Mouse (Mus musculus) intestine, postnatal 0 days (tissue): ENCODE measurements around the gene Cep112. TPM values are rescaled to one million over a fixed set of nuclear protein-coding genes. Genes with fewer than 3 reads are reported as not detected.

Experiments
- ATAC-seq: fragments of 200-750 bp; cut with Nextera tagmentation; 2 replicates; pipeline ENCODE4 v1.8.0; 2017; ENCODE audit warnings: mild to moderate bottlenecking, moderate TSS enrichment, moderate library complexity
- H3K27ac ChIP-seq: fragments of 300-500 bp; sonication (generic); 2 replicates; pipeline ENCODE4 v1.5.1; 2014; ENCODE audit warnings: mild to moderate bottlenecking, low read depth, low read length, moderate library complexity
- H3K27me3 ChIP-seq: fragments of 300-500 bp; sonication (generic); replicated peaks from 2 replicates; pipeline ENCODE4 v1.6.1; 2014; ENCODE audit warnings: low read length, mixed read lengths; ENCODE audit not compliant: control insufficient read depth, insufficient read depth
- H3K36me3 ChIP-seq: fragments of 300-500 bp; sonication (generic); 2 replicates; pipeline ENCODE4 v1.6.1; 2014; ENCODE audit warnings: mild to moderate bottlenecking, moderate library complexity; ENCODE audit not compliant: control insufficient read depth, insufficient read depth
- H3K4me1 ChIP-seq: fragments of 300-500 bp; sonication (generic); replicated peaks from 2 replicates; pipeline ENCODE4 v1.6.1; 2014; ENCODE audit warnings: antibody characterized with exemption, low read length, mixed read lengths; ENCODE audit not compliant: control insufficient read depth, insufficient read depth
- H3K4me2 ChIP-seq: fragments of 300-500 bp; sonication (generic); replicated peaks from 2 replicates; pipeline ENCODE4 v1.6.1; 2014; ENCODE audit warnings: low read depth, mild to moderate bottlenecking, moderate library complexity
- H3K4me3 ChIP-seq: fragments of 300-500 bp; sonication (generic); 2 replicates; pipeline ENCODE4 v1.5.1; 2014; ENCODE audit warnings: low read depth, low read length
- H3K9ac ChIP-seq: fragments of 300-500 bp; sonication (generic); 2 replicates; pipeline ENCODE4 v1.6.1; 2014; ENCODE audit warnings: mild to moderate bottlenecking, low read depth, low read length
- H3K9me3 ChIP-seq: fragments of 300-500 bp; sonication (generic); 2 replicates; pipeline ENCODE4 v1.6.1; 2016; ENCODE audit warnings: mixed run types; ENCODE audit not compliant: control insufficient read depth
- CTCF ChIP-seq: sonication (generic); IDR thresholded peaks from 2 replicates; pipeline ENCODE4 v1.5.1; 2016; ENCODE audit warnings: low read depth, mild to moderate bottlenecking, control low read depth, antibody characterized with exemption, moderate library complexity
- WGBS: fragments of 180-500 bp; shearing (Covaris S2); extraction: QIAGEN DNeasy Blood & Tissue Kit; methylation state at CpG from one replicate; pipeline ENCODE4 v1.1.7; 2014; 5-methylcytosine and 5-hydroxymethylcytosine counted together
- polyA plus RNA-seq: library from polyadenylated mRNA; unstranded; fragments of >200 nt; fragmentation: Nextera tagmentation; extraction: Ambion mirVana; gene quantifications from 2 replicates; pipeline ENCODE4 v1.2.1, GENCODE M21; 2015

The Cep112 gene
- polyA plus RNA-seq, 1 experiment from 2014 or later, result 3.9 TPM

- Histone ChIP-seq H3K36me3 (no peaks in the 10 kb centered on the region), H3K9me3 (no peaks in the 10 kb centered on the region), H3K4me2 (no peak overlapping the region), H3K27me3 (no peaks in the 10 kb centered on the region), H3K4me1 (no peaks in the 10 kb centered on the region), H3K4me3 (no peak overlapping the region), H3K9ac (no peak overlapping the region), H3K27ac (no peak overlapping the region)
- ATAC-seq, result no peak
- TF ChIP-seq CTCF, result no peak
- WGBS, result 68% methylated on average over 6 of the region's 7 CpGs
Measured at GRCm38 (mm10) chr11:108892406-108892805, 467.4 kb downstream of the Cep112 start.

- no peak overlapping the region for H3K4me2 ChIP-seq
- H3K36me3 ChIP-seq, result no peaks in the 10 kb centered on the region
- H3K4me3 ChIP-seq, result no peak overlapping the region
- no peak for TF ChIP-seq CTCF
- no peaks in the 10 kb centered on the region for H3K4me1 ChIP-seq
- no peaks in the 10 kb centered on the region for H3K9me3 ChIP-seq
- ATAC-seq, result no peak
- no peak overlapping the region for H3K9ac ChIP-seq
- no peaks in the 10 kb centered on the region for H3K27me3 ChIP-seq
- 74% methylated on average over 12 of the region's 12 CpGs for WGBS
- H3K27ac ChIP-seq, result no peak overlapping the region
Measured at GRCm38 (mm10) chr11:108893232-108893790, 468.3 kb downstream of the Cep112 start.

GRCm38 (mm10) chr11:108893855-108894510 lies 469.0 kb downstream of the Cep112 start:
- H3K4me2 ChIP-seq, result no peak overlapping the region
- no peak for ATAC-seq
- 69% methylated on average over 10 of the region's 10 CpGs for WGBS
- no peaks in the 10 kb centered on the region for H3K9me3 ChIP-seq
- H3K36me3 ChIP-seq, result no peaks in the 10 kb centered on the region
- no peak overlapping the region for H3K9ac ChIP-seq
- H3K27ac ChIP-seq, result no peak overlapping the region
- H3K4me1 ChIP-seq, result no peaks in the 10 kb centered on the region
- H3K4me3 ChIP-seq, result no peak overlapping the region
- H3K27me3 ChIP-seq, result no peaks in the 10 kb centered on the region
- TF ChIP-seq CTCF, result no peak

- Histone ChIP-seq H3K27me3 (no peaks in the 10 kb centered on the region), H3K4me1 (no peaks in the 10 kb centered on the region), H3K9ac (no peak overlapping the region), H3K9me3 (no peaks in the 10 kb centered on the region), H3K36me3 (no peaks in the 10 kb centered on the region), H3K27ac (no peak overlapping the region), H3K4me3 (no peak overlapping the region), H3K4me2 (no peak overlapping the region)
- no peak for TF ChIP-seq CTCF
- 93% methylated on average over 4 of the region's 4 CpGs for WGBS
- ATAC-seq, result no peak
Measured at GRCm38 (mm10) chr11:108897034-108897433, 472.0 kb downstream of the Cep112 start.

- TF ChIP-seq CTCF, result no peak
- Histone ChIP-seq H3K9ac (no peak overlapping the region), H3K36me3 (no peaks in the 10 kb centered on the region), H3K9me3 (no peaks in the 10 kb centered on the region), H3K4me2 (no peak overlapping the region), H3K27me3 (no peaks in the 10 kb centered on the region), H3K4me3 (no peak overlapping the region), H3K4me1 (no peaks in the 10 kb centered on the region), H3K27ac (no peak overlapping the region)
- ATAC-seq, result peak; percentile 72; the same call in 1 of the 2 replicates
- WGBS, result 55% methylated on average over 9 of the region's 9 CpGs
Measured at GRCm38 (mm10) chr11:108898063-108898462, 473.1 kb downstream of the Cep112 start.

- Histone ChIP-seq H3K4me2 (no peak overlapping the region), H3K9me3 (no peaks in the 10 kb centered on the region), H3K36me3 (no peaks in the 10 kb centered on the region), H3K4me1 (no peaks in the 10 kb centered on the region), H3K27me3 (no peaks in the 10 kb centered on the region), H3K4me3 (no peak overlapping the region), H3K9ac (no peak overlapping the region), H3K27ac (no peak overlapping the region)
- WGBS, result 82% methylated on average over 6 of the region's 6 CpGs
- no peak for ATAC-seq
- no peak for TF ChIP-seq CTCF
Measured at GRCm38 (mm10) chr11:108898483-108898882, 473.5 kb downstream of the Cep112 start.
